Mouse (Mus musculus) B cell, adult 67 days (primary cell): ENCODE results near the gene Gm14322. TPM values are rescaled to one million over a fixed set of nuclear protein-coding genes. Genes with fewer than 3 reads are reported as not detected.

ENCODE experiments used
- total RNA-seq, 2 experiments: library from RNA; stranded (reverse); gene quantifications; 4 replicates each; pipeline ENCODE4 v1.2.4; 2023

Gene Gm14322
- 1 to 10 TPM; 4.7 to 8.4 TPM for total RNA-seq

GRCm38 (mm10) chr2:177758941-177759558 is at the start of gene Gm14322:
Gm14322 (plus strand) TSS chr2:177759288.

Other genes with a start within 250 kb of the Gm14322 start
- gene Gm14406, start 181.1 kb upstream of the Gm14322 start, total RNA-seq = not detected
- 10 to 100 TPM in 1 of 2 experiments, 1 to 10 TPM in 1; 6.6 to 10.2 TPM for gene Gm14325, start 81.0 kb downstream of the Gm14322 start, total RNA-seq
- 1 to 10 TPM; 1.1 to 1.9 TPM for gene Gm14327, start 137.8 kb downstream of the Gm14322 start, total RNA-seq
- not detected for gene Zfp972, start 166.3 kb downstream of the Gm14322 start, total RNA-seq
- gene Gm14326, start 198.0 kb downstream of the Gm14322 start, total RNA-seq = 10 to 100 TPM in 1 of 2 experiments, 1 to 10 TPM in 1; 7.1 to 14.3 TPM